Mouse (Mus musculus): ENCODE results near the gene Dbn1.

Gene Dbn1

DNA sequence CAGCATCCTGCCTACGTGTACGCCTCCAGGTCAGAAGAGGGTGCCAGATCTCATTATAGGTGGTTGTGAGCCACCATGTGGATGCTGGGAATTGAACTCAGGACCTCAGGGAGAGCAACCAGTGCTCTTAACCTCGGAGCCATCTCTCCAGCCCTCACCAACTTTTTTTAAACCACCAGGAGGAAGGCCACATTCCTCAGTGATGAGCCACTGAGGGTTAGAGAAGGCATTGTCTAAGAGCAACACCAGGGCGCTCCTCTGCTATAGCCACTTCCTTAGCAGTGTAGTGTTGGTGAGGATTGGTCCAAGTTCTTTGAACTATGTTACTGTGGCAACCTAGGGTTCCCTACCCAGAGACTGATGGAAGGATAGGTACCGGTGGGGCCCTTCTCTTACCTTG, 12.2 kb downstream of the Dbn1 start:
- no peak for DNase-seq

DNA sequence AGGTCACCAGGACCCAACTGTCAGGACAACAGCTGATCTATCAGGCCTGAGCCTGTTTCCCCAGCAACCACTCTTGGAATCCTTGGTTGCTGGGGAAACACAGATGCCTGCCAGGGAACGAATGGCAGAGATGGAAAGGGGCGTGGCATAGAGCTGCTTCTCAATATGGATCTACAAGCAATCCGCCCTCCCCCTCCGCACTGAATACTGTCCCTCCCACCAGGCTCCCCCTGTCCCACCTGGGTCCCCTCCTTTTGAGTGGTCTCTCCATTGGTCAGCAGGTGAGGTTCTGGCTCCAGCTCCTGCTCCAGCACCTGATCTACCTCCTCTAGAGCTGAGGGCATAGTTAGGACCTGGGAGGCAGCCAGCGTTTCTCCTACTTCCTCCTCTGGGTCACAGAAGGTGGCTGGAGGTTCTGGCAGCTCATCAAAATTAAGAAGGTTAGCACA, 13.3 kb downstream of the Dbn1 start:
- DNase-seq, result no peak

DNA sequence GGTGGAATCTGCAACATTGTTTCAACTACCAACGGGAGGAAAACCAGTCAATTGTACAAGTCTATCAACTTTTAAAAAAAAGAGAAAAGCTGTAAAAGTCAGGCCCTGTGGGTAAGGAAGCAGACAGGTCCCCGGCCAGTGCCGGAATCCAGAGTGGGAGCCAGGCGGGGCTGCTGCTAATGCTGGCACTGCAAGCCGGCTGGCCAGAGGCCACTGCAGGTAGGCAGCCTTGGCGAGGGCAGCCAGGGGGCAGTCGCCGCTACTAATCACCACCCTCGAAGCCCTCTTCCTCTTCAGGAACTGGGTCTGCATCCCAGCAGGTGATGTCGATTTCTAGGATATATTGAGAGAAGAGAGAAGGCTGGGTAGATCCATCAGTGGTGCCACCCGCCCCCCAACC, 13.9 kb downstream of the Dbn1 start:
- DNase-seq, result no peak

DNA sequence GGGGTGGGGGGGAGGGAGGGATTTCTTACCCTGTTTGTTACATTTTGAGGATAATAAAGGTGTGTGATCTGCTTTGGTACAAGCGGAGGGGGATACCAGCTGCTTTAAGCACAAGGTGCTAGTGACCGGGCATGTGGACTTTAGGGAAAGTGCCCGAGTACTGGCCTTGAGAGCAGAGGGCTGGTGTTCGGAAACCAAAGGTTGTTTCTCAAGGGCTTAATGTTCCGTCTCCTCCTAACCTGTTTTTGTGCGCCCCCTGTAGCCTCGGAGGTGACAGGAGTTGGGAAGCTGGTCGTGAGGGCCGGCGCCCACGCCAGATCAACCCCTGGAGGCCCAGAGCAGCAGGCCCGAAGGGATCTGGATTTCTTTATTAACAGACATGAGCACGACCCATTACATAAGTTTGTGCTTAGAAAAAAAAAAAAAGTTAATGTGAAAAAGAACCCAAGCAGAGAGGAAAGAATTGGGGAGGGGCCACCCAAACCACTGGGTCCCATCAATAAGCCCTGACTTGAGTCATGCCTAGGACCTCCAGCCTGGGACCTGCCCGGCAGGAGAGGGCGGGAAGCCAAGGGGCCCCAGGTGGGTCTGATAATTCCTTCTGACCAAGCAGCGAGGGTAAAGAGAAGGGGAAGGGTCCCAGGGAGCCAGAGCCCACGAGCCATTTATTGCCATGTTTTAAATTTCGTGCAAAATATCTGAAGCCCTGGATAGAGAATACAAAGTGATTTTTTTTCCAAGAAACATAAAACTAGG, 14.7 kb downstream of the Dbn1 start:
- no peak for DNase-seq

GRCm38 (mm10) chr13:55472132-55473022, 15.5 kb downstream of the Dbn1 start:
- DNase-seq, result no peak

DNA sequence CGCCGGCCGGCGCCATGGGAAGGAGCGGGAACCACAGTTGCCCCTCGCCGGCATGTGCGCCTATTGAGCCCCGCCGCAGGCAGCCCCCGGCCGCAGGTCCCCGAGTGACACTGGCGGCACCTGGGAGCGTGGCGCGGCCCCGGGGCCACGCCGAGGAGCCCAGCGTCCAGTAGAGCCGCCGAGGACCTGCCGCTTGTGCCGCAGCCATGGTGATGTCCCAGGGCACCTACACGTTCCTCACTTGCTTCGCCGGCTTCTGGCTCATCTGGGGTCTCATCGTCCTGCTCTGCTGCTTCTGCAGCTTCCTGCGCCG, 16.1 kb downstream of the Dbn1 start:
- no peak for DNase-seq

- peak; percentile 79 for DNase-seq
Observed at GRCm38 (mm10) chr13:55471156-55471818, 16.6 kb downstream of the Dbn1 start.

DNA sequence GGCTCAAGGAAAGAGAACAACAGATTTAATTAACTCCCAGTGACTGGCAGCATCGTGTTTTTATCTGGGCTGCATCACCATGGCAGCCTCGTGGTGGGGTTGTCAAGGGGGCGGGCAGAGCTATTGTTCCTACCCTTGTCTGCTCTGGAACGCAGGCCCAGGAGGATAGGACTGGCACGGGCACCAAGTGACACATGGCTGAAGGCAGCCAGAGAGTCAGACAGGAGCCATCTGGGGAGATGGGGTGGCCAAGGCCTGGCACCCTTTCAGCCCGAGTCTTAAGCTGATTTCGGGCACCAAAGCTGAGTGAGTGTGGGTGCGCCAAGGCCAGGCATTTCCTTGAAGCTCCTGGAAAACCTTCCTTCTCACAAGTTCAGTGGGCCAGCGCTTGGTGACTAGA, 17.5 kb downstream of the Dbn1 start:
- no peak for DNase-seq

DNA sequence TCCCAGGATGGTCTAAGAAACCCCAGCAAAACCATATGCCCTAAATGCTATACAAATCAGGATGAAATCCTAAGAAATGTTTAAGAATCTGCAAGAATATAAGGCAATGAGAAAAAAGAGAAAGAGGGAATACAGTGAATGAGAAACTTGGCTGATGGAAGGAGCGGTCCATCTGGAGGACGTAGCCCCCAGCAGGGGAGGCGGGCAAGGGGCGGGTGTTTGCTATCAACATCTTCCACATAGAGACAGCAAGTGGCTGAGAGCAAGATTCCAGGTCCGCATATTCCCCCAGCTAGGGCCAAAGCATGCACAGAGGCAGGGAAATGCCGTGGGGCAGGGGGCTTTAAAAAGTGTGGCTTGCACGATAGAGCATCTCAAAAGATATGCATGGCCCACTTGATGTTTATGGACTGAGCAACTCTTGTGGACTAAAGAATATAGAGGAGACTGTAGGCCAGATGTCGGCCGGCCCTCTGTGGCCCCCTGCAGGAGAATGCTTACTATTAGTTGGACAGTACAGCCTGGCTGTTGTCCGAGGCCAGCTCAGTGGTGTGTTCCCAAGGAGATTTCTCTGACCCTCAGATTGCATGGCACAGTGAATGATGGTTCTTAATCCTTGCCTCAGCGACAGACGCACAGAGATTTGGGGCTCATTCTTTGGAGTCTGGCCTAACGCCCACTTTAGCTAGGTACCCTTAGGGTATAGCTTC, 18.9 kb downstream of the Dbn1 start:
- no peak for DNase-seq

GRCm38 (mm10) chr13:55465830-55466440, 22.0 kb downstream of the Dbn1 start:
- no peak for DNase-seq

DNA sequence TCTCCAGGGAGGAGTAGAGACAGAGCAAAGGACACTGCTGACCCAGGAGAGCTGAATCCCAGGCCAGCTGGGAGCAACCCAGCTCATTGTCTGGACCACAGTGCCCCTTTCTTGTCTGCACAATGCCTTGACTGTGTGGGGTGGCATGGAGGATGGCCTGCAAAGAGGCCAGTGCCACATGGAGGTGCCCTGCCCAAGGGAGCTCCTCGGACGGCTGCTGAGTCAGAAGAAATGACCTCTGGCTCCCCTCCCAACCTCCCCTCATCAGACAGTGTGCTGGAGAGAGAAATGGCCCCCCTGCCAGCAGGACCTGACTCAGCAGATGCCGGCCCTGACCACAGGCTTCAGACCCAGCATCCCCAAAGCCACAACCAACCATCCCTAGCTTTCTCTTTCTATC, 22.7 kb downstream of the Dbn1 start:
- no peak for DNase-seq

DNA sequence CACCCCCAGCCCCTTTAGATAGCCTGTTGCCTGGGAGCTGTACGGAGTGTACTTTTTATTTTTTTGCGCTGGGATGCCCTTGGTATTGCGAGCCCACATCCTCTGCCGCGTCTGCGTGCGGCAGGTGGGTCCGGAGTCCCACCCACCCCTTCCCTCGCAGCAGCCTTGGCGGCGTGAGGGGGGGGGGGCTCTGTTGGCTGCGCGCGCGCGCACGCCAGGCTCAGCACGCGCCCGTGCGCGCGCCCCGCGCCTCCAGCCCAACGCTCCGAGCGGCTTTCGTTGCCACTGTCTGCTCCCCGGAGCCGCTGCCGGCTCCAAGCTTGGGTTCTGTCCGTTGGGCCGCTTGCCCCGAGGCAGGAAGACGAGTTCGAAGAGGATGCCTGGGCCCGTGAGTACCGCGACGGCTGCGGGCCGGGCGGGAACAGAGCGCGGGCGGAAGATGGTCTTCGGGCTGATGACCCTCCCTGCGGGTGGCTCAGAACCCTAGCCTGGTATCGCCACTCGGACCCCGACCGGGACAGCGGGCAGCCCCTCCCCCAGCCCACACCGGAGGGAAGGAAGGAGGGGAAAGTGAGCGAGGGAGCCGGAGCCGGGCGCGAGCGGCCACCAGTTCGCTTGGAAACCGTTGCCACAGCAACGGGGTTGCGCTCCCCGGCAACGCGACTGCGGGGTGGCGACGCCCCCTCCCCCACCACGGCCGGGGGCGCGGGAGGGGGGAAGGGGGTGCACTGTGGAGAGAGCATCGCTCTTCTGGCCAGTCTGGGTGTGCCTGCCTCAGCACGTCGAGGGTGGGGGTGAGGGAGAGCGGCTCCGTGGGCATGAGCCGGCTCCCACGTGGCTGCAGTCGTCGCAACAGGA, 23.7 kb downstream of the Dbn1 start, which contains the start of gene Prr7:
Gene Prr7, plus strand, starts transcription at position 241 of the 858 bp plus-strand sequence.
- DNase-seq, result no peak

- DNase-seq, result no peak
Observed at GRCm38 (mm10) chr13:55463399-55464026, 24.4 kb downstream of the Dbn1 start.

DNA sequence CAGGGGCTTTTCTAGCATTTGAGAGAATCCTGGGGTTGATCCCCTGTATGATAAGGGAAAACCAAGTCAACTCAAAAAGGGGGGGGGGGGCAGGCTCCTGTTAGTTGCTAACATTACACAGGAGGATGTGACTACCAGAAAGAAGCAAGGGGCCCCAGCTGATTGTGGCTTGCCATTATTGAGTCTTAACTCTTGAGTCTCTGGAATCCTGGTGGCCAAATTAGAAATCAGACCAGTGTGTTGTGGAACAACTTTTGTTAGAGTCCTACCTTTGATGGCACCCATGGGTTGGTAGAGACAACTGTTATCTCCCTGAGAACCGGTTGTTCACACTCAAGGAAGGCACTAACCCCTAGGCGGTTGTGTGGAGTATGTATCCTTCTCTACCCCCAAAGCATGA, 24.9 kb downstream of the Dbn1 start:
- DNase-seq, result no peak

DNA sequence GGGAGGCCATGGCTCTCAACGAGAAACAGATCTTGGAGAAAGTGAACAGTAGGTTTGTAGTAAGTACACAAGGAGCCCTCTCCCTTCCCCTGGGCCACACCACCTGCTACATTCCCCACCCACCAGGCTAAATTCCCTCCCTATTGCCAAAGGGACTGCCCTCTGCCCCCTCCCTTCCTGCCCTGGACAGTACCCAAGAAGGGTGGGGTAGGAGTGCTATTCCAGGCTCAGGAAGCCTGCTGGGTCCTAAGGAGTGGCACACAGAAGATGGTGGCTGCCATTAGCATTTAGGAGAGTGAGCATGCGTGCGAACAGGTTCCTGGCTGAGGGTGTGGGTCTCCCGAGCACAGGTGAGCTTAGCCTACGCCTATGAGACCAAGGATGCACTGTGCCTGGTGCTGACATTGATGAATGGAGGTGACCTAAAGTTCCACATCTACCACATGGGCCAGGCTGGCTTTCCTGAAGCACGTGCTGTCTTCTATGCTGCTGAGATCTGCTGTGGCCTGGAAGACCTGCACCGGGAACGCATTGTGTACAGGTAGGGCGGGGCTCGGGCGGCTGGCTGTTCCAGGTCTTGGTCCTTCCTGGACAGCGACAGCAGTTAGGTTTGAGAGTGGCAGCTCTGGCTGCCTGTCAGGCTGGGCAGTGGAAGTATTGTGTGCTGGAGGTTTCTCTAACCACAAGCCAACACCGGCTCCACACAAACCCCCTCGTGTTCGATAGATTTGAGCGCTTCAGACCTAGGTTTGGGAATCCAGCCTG, 35.9 kb downstream of the Dbn1 start:
- DNase-seq, result no peak

DNA sequence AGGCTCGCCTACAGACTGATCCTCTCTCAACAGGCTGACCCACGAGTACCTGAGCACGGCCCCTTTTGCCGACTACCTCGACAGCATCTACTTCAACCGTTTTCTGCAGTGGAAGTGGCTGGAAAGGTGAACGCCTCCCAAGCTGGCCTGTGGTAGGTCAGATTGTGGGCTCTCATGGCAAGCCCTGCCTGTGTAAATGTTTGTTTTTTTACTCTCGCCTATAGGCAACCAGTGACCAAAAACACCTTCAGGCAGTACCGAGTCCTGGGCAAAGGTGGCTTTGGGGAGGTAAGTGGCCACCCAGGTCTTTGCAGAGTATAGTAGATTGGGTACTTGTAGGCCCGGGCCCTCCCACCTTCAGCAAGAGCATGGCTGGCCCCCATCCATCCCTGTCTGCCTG, 36.6 kb downstream of the Dbn1 start:
- DNase-seq, result no peak

DNA sequence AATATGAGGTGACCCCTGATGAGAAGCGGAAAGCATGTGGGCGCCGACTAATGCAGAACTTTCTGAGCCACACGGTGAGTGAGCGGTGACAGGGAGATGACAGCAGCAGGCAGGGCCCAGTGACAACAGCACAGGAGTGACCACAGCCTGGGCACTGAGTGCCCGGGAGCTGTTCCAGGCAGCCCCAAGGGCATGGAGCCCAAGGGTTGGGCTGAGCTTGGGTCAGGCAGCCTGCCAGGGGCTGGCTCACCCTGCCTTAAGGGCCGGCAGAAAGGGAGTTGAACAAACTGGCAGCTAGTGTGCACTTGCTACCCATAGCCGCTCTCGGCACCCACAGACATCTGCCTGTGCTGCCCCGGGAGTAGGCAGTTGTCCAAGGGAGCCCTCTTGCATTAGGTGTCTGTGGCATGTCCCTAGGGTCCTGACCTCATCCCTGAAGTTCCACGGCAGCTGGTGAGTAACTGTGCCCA, 37.4 kb downstream of the Dbn1 start:
- no peak for DNase-seq

DNA sequence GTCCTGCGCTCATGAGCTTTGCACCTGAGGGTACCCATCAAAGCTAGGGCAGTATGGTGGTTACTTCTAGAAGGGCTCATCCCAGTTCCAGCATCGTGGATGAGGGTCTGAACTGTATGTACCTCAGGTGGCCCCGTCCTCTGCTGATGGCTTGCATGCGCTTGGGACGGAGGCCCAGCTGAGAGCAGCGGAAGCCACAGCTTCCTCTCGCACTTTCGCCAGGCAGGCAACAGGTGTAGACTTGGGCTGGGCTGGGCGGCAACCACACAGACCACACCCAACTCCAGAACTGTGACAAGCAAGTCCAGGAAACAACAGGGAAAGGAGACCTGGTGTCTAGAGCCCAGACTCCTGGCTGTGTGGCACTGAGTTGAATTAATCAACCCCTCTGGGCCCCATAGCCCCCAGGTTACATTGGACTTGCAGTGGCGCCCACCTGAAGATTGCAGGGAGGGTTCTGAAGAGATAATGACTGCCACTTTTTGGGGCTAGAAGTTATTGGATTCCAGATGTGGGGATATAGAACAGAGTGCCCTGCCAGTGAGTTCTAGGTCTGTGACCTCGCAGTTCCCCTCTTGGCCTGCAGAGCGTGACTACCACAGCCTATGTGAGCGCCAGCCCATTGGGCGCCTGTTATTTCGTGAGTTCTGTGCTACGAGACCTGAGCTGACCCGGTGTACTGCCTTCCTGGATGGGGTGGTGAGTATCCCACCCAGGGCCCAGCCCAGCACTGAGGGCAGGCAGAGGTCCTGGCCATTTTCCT, 38.1 kb downstream of the Dbn1 start:
- DNase-seq, result no peak

DNA sequence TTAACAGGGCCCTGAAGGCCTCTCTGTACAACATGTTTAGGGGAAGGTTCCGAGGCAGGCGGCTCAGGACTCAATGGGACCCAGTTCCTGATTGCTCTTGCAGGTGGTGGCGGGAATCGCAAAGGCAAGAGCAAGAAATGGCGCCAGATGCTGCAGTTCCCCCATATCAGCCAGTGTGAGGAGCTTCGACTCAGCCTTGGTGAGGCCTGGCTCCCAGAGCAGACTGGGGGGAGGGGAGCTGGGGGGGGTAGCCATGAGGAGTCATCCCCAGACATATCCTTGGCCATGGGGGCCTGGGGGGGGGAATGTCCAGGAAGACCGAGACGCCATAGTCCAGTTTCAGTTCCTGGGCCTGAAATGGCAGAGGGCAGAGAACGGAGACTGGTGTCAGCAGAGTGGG, 38.7 kb downstream of the Dbn1 start:
- DNase-seq, result no peak
